Mouse (Mus musculus) midbrain, embryonic 14.5 days (tissue): Measurements from ENCODE around the gene Aes. TPM values are rescaled to one million over a fixed set of nuclear protein-coding genes. Genes with fewer than 3 reads are reported as not detected.

Experiments
- ATAC-seq: fragments of 200-750 bp; cut with Nextera tagmentation; 2 replicates; pipeline ENCODE4 v1.8.0; 2017; ENCODE audit warnings: moderate number of reproducible peaks, moderate library complexity; ENCODE audit not compliant: low FRiP score, low TSS enrichment
- DNase-seq: peaks from one replicate; pipeline ENCODE4 v3.0.0-alpha.2; 2015
- H3K27ac ChIP-seq: fragments of 300-500 bp; sonication (generic); replicated peaks from 2 replicates; pipeline ENCODE4 v1.5.1; 2014; ENCODE audit warnings: mild to moderate bottlenecking, low read depth, low read length, moderate library complexity
- H3K27me3 ChIP-seq: fragments of 300-500 bp; sonication (generic); 2 replicates; pipeline ENCODE4 v1.6.1; 2014; ENCODE audit warnings: low read length, control low read depth, mixed read lengths; ENCODE audit not compliant: control insufficient read depth, insufficient read depth
- H3K36me3 ChIP-seq: fragments of 300-500 bp; sonication (generic); 2 replicates; pipeline ENCODE4 v1.6.1; 2014; ENCODE audit warnings: low read length, control low read depth; ENCODE audit not compliant: control insufficient read depth, insufficient read depth
- H3K4me1 ChIP-seq: fragments of 300-500 bp; sonication (generic); 2 replicates; pipeline ENCODE4 v1.6.1; 2014; ENCODE audit warnings: mild to moderate bottlenecking, antibody characterized with exemption, low read length, control low read depth; ENCODE audit not compliant: control insufficient read depth, insufficient read depth
- H3K4me2 ChIP-seq: fragments of 300-500 bp; sonication (generic); 2 replicates; pipeline ENCODE4 v1.6.1; 2014; ENCODE audit warnings: mild to moderate bottlenecking, low read length, moderate library complexity
- H3K4me3 ChIP-seq: fragments of 300-500 bp; sonication (generic); replicated peaks from 2 replicates; pipeline ENCODE4 v1.5.1; 2014; ENCODE audit warnings: low read depth, low read length
- H3K9ac ChIP-seq: fragments of 300-500 bp; sonication (generic); replicated peaks from 2 replicates; pipeline ENCODE4 v1.6.1; 2014; ENCODE audit warnings: mild to moderate bottlenecking, low read length, moderate library complexity
- H3K9me3 ChIP-seq: fragments of 300-500 bp; sonication (generic); 2 replicates; pipeline ENCODE4 v1.6.1; 2016; ENCODE audit warnings: low read length, control low read depth, mixed read lengths; ENCODE audit not compliant: control insufficient read depth
- WGBS: fragments of 180-500 bp; shearing (Covaris S2); extraction: QIAGEN DNeasy Blood & Tissue Kit; methylation state at CpG from one replicate; pipeline ENCODE4 v1.1.7; 2014; 5-methylcytosine and 5-hydroxymethylcytosine counted together
- polyA plus RNA-seq: library from polyadenylated mRNA; unstranded; fragments of >200 nt; fragmentation: Nextera tagmentation; extraction: Ambion mirVana; gene quantifications from 2 replicates; pipeline ENCODE4 v1.2.1, GENCODE M21; 2014

Gene Aes
- polyA plus RNA-seq, 1 experiment from 2014 or later = 485 TPM

- peak overlapping the region; percentile 65 for H3K9ac ChIP-seq
- H3K4me3 ChIP-seq = peak overlapping the region; percentile 52
- ATAC-seq (no peak), DNase-seq (peak; percentile 75)
- peak overlapping the region; percentile 68 for H3K27ac ChIP-seq
- peak overlapping the region; percentile 73 for H3K4me2 ChIP-seq
- no peaks in the 10 kb centered on the region for H3K36me3 ChIP-seq
- H3K27me3 ChIP-seq = peaks cover 50% of the 10 kb centered on the region
- under 1% methylated on average over 29 of the region's 30 CpGs for WGBS
- peaks cover 39% of the 10 kb centered on the region for H3K4me1 ChIP-seq
- no peaks in the 10 kb centered on the region for H3K9me3 ChIP-seq
Measured at GRCm38 (mm10) chr10:81575208-81575631, 15.9 kb downstream of the Aes start.

- Histone ChIP-seq H3K27ac (peak overlapping the region; percentile 68; the same call in 1 of the 2 replicates), H3K4me1 (peaks cover 35% of the 10 kb centered on the region), H3K27me3 (peaks cover 55% of the 10 kb centered on the region), H3K36me3 (no peaks in the 10 kb centered on the region), H3K4me3 (peak overlapping the region; percentile 52), H3K4me2 (peak overlapping the region; percentile 73), H3K9ac (peak overlapping the region; percentile 65), H3K9me3 (no peaks in the 10 kb centered on the region)
- ATAC-seq (no peak), DNase-seq (no peak)
- 3% methylated on average over 6 of the region's 6 CpGs for WGBS
Measured at GRCm38 (mm10) chr10:81575695-81576094, 16.4 kb downstream of the Aes start.

GRCm38 (mm10) chr10:81579967-81580366 is 20.7 kb downstream of the Aes start:
- Histone ChIP-seq H3K9ac (no peak overlapping the region), H3K36me3 (no peaks in the 10 kb centered on the region), H3K27me3 (peaks cover 30% of the 10 kb centered on the region; the same call in 1 of the 2 replicates), H3K4me1 (peaks cover 10% of the 10 kb centered on the region), H3K9me3 (no peaks in the 10 kb centered on the region), H3K4me2 (no peak overlapping the region), H3K4me3 (no peak overlapping the region), H3K27ac (no peak overlapping the region)
- 77% methylated on average over 4 of the region's 4 CpGs for WGBS
- DNase-seq (no peak), ATAC-seq (no peak)

- no peaks in the 10 kb centered on the region for H3K9me3 ChIP-seq
- ATAC-seq (no peak), DNase-seq (no peak)
- H3K4me1 ChIP-seq = peaks cover 4% of the 10 kb centered on the region
- no peak overlapping the region for H3K4me2 ChIP-seq
- H3K9ac ChIP-seq = no peak overlapping the region
- no peaks in the 10 kb centered on the region for H3K36me3 ChIP-seq
- WGBS = 73% methylated on average over 25 of the region's 25 CpGs
- H3K4me3 ChIP-seq = no peak overlapping the region
- H3K27ac ChIP-seq = no peak overlapping the region
- peaks cover 30% of the 10 kb centered on the region; the same call in 1 of the 2 replicates for H3K27me3 ChIP-seq
Measured at GRCm38 (mm10) chr10:81580441-81581070, 21.3 kb downstream of the Aes start.

GRCm38 (mm10) chr10:81583347-81583746 is 24.1 kb downstream of the Aes start:
- H3K4me1 ChIP-seq = no peaks in the 10 kb centered on the region
- 0 out of 2 replicates have a peak, but pooled peaks cover 8% of the 10 kb centered on the region for H3K36me3 ChIP-seq
- ATAC-seq (no peak), DNase-seq (no peak)
- peaks cover 16% of the 10 kb centered on the region; the same call in 1 of the 2 replicates for H3K27me3 ChIP-seq
- H3K4me2 ChIP-seq = no peak overlapping the region
- 25% methylated on average over 6 of the region's 6 CpGs for WGBS
- no peaks in the 10 kb centered on the region for H3K9me3 ChIP-seq
- no peak overlapping the region for H3K9ac ChIP-seq
- H3K27ac ChIP-seq = no peak overlapping the region
- H3K4me3 ChIP-seq = no peak overlapping the region

- DNase-seq (no peak), ATAC-seq (no peak)
- no peaks in the 10 kb centered on the region for H3K4me1 ChIP-seq
- no peak overlapping the region for H3K9ac ChIP-seq
- no peak overlapping the region for H3K4me2 ChIP-seq
- 74% methylated on average over 7 of the region's 7 CpGs for WGBS
- no peak overlapping the region for H3K4me3 ChIP-seq
- 0 out of 2 replicates have a peak, but pooled peaks cover 8% of the 10 kb centered on the region for H3K36me3 ChIP-seq
- no peak overlapping the region for H3K27ac ChIP-seq
- H3K9me3 ChIP-seq = no peaks in the 10 kb centered on the region
- 0 out of 2 replicates have a peak, but pooled peaks cover 6% of the 10 kb centered on the region for H3K27me3 ChIP-seq
Measured at GRCm38 (mm10) chr10:81588739-81589138, 29.5 kb downstream of the Aes start.

GRCm38 (mm10) chr10:81591846-81592245 is 32.6 kb downstream of the Aes start:
- Histone ChIP-seq H3K4me2 (no peak overlapping the region), H3K36me3 (0 out of 2 replicates have a peak, but pooled peaks cover 5% of the 10 kb centered on the region), H3K9ac (no peak overlapping the region), H3K27ac (no peak overlapping the region), H3K27me3 (0 out of 2 replicates have a peak, but pooled peaks cover 13% of the 10 kb centered on the region), H3K4me1 (peaks cover 17% of the 10 kb centered on the region), H3K4me3 (no peak overlapping the region), H3K9me3 (no peaks in the 10 kb centered on the region)
- DNase-seq (no peak), ATAC-seq (no peak)
- WGBS = 70% methylated on average over 9 of the region's 9 CpGs

GRCm38 (mm10) chr10:81592631-81593030 is 33.3 kb downstream of the Aes start:
- Histone ChIP-seq H3K4me1 (peaks cover 23% of the 10 kb centered on the region), H3K4me3 (no peak overlapping the region), H3K9ac (no peak overlapping the region), H3K27me3 (0 out of 2 replicates have a peak, but pooled peaks cover 17% of the 10 kb centered on the region), H3K9me3 (no peaks in the 10 kb centered on the region), H3K36me3 (0 out of 2 replicates have a peak, but pooled peaks cover 3% of the 10 kb centered on the region), H3K4me2 (no peak overlapping the region), H3K27ac (no peak overlapping the region)
- 84% methylated on average over 7 of the region's 7 CpGs for WGBS
- no peak for ATAC-seq
- DNase-seq = no peak

GRCm38 (mm10) chr10:81593223-81593622 is 33.9 kb downstream of the Aes start:
- WGBS = 68% methylated on average over 4 of the region's 4 CpGs
- H3K4me2 ChIP-seq = no peak overlapping the region
- no peak overlapping the region for H3K4me3 ChIP-seq
- H3K27ac ChIP-seq = no peak overlapping the region
- H3K36me3 ChIP-seq = no peaks in the 10 kb centered on the region
- ATAC-seq (no peak), DNase-seq (no peak)
- peaks cover 23% of the 10 kb centered on the region for H3K4me1 ChIP-seq
- no peaks in the 10 kb centered on the region for H3K9me3 ChIP-seq
- H3K9ac ChIP-seq = no peak overlapping the region
- 0 out of 2 replicates have a peak, but pooled peaks cover 17% of the 10 kb centered on the region for H3K27me3 ChIP-seq
